Mouse (Mus musculus) neural tube, embryonic 13.5 days (tissue): ENCODE data around the gene Gpr88. TPM values are rescaled to one million over a fixed set of nuclear protein-coding genes. Genes with fewer than 3 reads are reported as not detected.

Experiments used
- ATAC-seq: fragments of 200-750 bp; cut with Nextera tagmentation; 2 replicates; pipeline ENCODE4 v1.8.0; 2017; ENCODE audit warnings: low read depth, mild to moderate bottlenecking, moderate TSS enrichment, moderate library complexity
- H3K27ac ChIP-seq: fragments of 300-500 bp; sonication (generic); replicated peaks from 2 replicates; pipeline ENCODE4 v1.5.1; 2015; ENCODE audit warnings: moderate library complexity, mild to moderate bottlenecking, inconsistent platforms
- H3K27me3 ChIP-seq: fragments of 300-500 bp; sonication (generic); 2 replicates; pipeline ENCODE4 v1.6.1; 2015; ENCODE audit warnings: mild to moderate bottlenecking, inconsistent platforms
- H3K36me3 ChIP-seq: fragments of 300-500 bp; sonication (generic); 2 replicates; pipeline ENCODE4 v1.6.1; 2015; ENCODE audit warnings: mild to moderate bottlenecking, inconsistent platforms
- H3K4me1 ChIP-seq: fragments of 300-500 bp; sonication (generic); replicated peaks from 2 replicates; pipeline ENCODE4 v1.6.1; 2015; ENCODE audit warnings: inconsistent platforms
- H3K4me2 ChIP-seq: fragments of 300-500 bp; sonication (generic); 2 replicates; pipeline ENCODE4 v1.6.1; 2015; ENCODE audit warnings: inconsistent platforms, mild to moderate bottlenecking, moderate library complexity
- H3K4me3 ChIP-seq: fragments of 300-500 bp; sonication (generic); 2 replicates; pipeline ENCODE4 v1.5.1; 2015; ENCODE audit warnings: mild to moderate bottlenecking, inconsistent platforms
- H3K9ac ChIP-seq: fragments of 300-500 bp; sonication (generic); 2 replicates; pipeline ENCODE4 v1.6.1; 2015; ENCODE audit warnings: moderate library complexity, mild to moderate bottlenecking, inconsistent platforms
- H3K9me3 ChIP-seq: fragments of 300-500 bp; sonication (generic); 2 replicates; pipeline ENCODE4 v1.6.1; 2016; ENCODE audit warnings: inconsistent platforms
- WGBS: fragments of 180-500 bp; shearing (Covaris S2); methylation state at CpG from one replicate; pipeline ENCODE4 v1.1.7; 2015; 5-methylcytosine and 5-hydroxymethylcytosine counted together
- polyA plus RNA-seq: library from polyadenylated mRNA; unstranded; fragments of >200 nt; fragmentation: Nextera tagmentation; extraction: Ambion mirVana; gene quantifications from 2 replicates; pipeline ENCODE4 v1.2.1, GENCODE M21; 2015

Gpr88 gene
- 1.7 and 2.8 TPM in 2 replicates for polyA plus RNA-seq

GRCm38 (mm10) chr3:116253077-116253531 lies at the start of gene Gpr88:
TSS of gene Gpr88 (minus strand) at chr3:116253503.
- WGBS: 2% methylated on average over 9 of the region's 9 CpGs
- ATAC-seq: peak; percentile 75
- H3K9me3 ChIP-seq: no peaks in the 10 kb centered on the region
- peaks cover 33% of the 10 kb centered on the region for H3K4me1 ChIP-seq
- H3K4me2 ChIP-seq: peak within 1 kb of the TSS; percentile 100
- peaks cover 53% of the 10 kb centered on the region for H3K27me3 ChIP-seq
- H3K9ac ChIP-seq: peak within 1 kb of the TSS; percentile 69
- H3K27ac ChIP-seq: peak within 1 kb of the TSS; percentile 25
- peak within 1 kb of the TSS; percentile 59 for H3K4me3 ChIP-seq
- no peaks in the 10 kb centered on the region for H3K36me3 ChIP-seq

GRCm38 (mm10) chr3:116302581-116302980 lies 49.3 kb upstream of the Gpr88 start:
- no peak for ATAC-seq
- peaks cover 30% of the 10 kb centered on the region for H3K36me3 ChIP-seq
- WGBS: 98% methylated on average over 7 of the region's 7 CpGs
- H3K27me3 ChIP-seq: no peaks in the 10 kb centered on the region
- H3K9ac ChIP-seq: no peak overlapping the region
- no peak overlapping the region for H3K27ac ChIP-seq
- no peak overlapping the region for H3K4me2 ChIP-seq
- no peaks in the 10 kb centered on the region for H3K4me1 ChIP-seq
- no peaks in the 10 kb centered on the region for H3K9me3 ChIP-seq
- no peak overlapping the region for H3K4me3 ChIP-seq

GRCm38 (mm10) chr3:116301754-116302153 lies 48.5 kb upstream of the Gpr88 start:
- WGBS: 85% methylated on average over 6 of the region's 6 CpGs
- H3K4me3 ChIP-seq: no peak overlapping the region

GRCm38 (mm10) chr3:116298727-116299126 lies 45.4 kb upstream of the Gpr88 start:
- Histone ChIP-seq H3K9ac (no peak overlapping the region), H3K36me3 (peaks cover 31% of the 10 kb centered on the region), H3K4me1 (no peaks in the 10 kb centered on the region), H3K4me2 (no peak overlapping the region), H3K27ac (no peak overlapping the region), H3K27me3 (no peaks in the 10 kb centered on the region), H3K9me3 (no peaks in the 10 kb centered on the region), H3K4me3 (no peak overlapping the region)
- WGBS: 90% methylated on average over 10 of the region's 10 CpGs
- no peak for ATAC-seq

More at GRCm38 (mm10) chr3:116301754-116302153, 48.5 kb upstream of the Gpr88 start:
- H3K4me2 ChIP-seq: no peak overlapping the region
- no peaks in the 10 kb centered on the region for H3K9me3 ChIP-seq
- H3K9ac ChIP-seq: no peak overlapping the region
- no peaks in the 10 kb centered on the region for H3K4me1 ChIP-seq
- H3K27ac ChIP-seq: no peak overlapping the region
- H3K36me3 ChIP-seq: peaks cover 35% of the 10 kb centered on the region
- no peak for ATAC-seq
- H3K27me3 ChIP-seq: no peaks in the 10 kb centered on the region

GRCm38 (mm10) chr3:116298003-116298402 lies 44.7 kb upstream of the Gpr88 start:
- Histone ChIP-seq H3K27me3 (no peaks in the 10 kb centered on the region), H3K9ac (no peak overlapping the region), H3K36me3 (peaks cover 34% of the 10 kb centered on the region), H3K4me2 (no peak overlapping the region), H3K9me3 (no peaks in the 10 kb centered on the region), H3K4me1 (no peaks in the 10 kb centered on the region), H3K27ac (no peak overlapping the region), H3K4me3 (no peak overlapping the region)
- ATAC-seq: no peak
- 89% methylated on average over 8 of the region's 8 CpGs for WGBS

- no peak overlapping the region for H3K9ac ChIP-seq
- ATAC-seq: no peak
- H3K4me3 ChIP-seq: no peak overlapping the region
- H3K4me2 ChIP-seq: no peak overlapping the region
- H3K9me3 ChIP-seq: no peaks in the 10 kb centered on the region
- no peaks in the 10 kb centered on the region for H3K27me3 ChIP-seq
- peaks cover 37% of the 10 kb centered on the region for H3K36me3 ChIP-seq
- 95% methylated on average over 7 of the region's 7 CpGs for WGBS
- H3K27ac ChIP-seq: no peak overlapping the region
- H3K4me1 ChIP-seq: no peaks in the 10 kb centered on the region
Measured at GRCm38 (mm10) chr3:116297170-116297569, 43.9 kb upstream of the Gpr88 start.

- H3K27ac ChIP-seq: no peak overlapping the region
- H3K4me1 ChIP-seq: no peaks in the 10 kb centered on the region
Measured at GRCm38 (mm10) chr3:116290041-116290815, 36.9 kb upstream of the Gpr88 start.

GRCm38 (mm10) chr3:116288833-116289232 lies 35.5 kb upstream of the Gpr88 start:
- H3K4me3 ChIP-seq: no peak overlapping the region
- H3K9ac ChIP-seq: no peak overlapping the region
- H3K36me3 ChIP-seq: peaks cover 25% of the 10 kb centered on the region
- no peak for ATAC-seq
- peaks cover 8% of the 10 kb centered on the region for H3K4me1 ChIP-seq
- no peaks in the 10 kb centered on the region for H3K9me3 ChIP-seq
- no peak overlapping the region for H3K27ac ChIP-seq
- WGBS: 87% methylated on average over 6 of the region's 6 CpGs
- H3K27me3 ChIP-seq: no peaks in the 10 kb centered on the region
- no peak overlapping the region for H3K4me2 ChIP-seq

More at GRCm38 (mm10) chr3:116290041-116290815, 36.9 kb upstream of the Gpr88 start:
- H3K36me3 ChIP-seq: peaks cover 34% of the 10 kb centered on the region
- H3K9ac ChIP-seq: no peak overlapping the region
- no peaks in the 10 kb centered on the region for H3K27me3 ChIP-seq
- WGBS: 85% methylated on average over 9 of the region's 9 CpGs
- H3K4me3 ChIP-seq: no peak overlapping the region
- no peak for ATAC-seq
- H3K4me2 ChIP-seq: no peak overlapping the region
- H3K9me3 ChIP-seq: no peaks in the 10 kb centered on the region

GRCm38 (mm10) chr3:116284735-116285134 lies 31.4 kb upstream of the Gpr88 start:
- no peaks in the 10 kb centered on the region; the same call in 1 of the 2 replicates for H3K36me3 ChIP-seq
- no peak for ATAC-seq
- no peak overlapping the region for H3K9ac ChIP-seq
- no peak overlapping the region for H3K4me3 ChIP-seq
- no peak overlapping the region for H3K4me2 ChIP-seq
- 77% methylated on average over 4 of the region's 4 CpGs for WGBS
- H3K27me3 ChIP-seq: no peaks in the 10 kb centered on the region
- no peaks in the 10 kb centered on the region for H3K9me3 ChIP-seq
- peaks cover 9% of the 10 kb centered on the region for H3K4me1 ChIP-seq
- H3K27ac ChIP-seq: no peak overlapping the region

- H3K4me2 ChIP-seq: no peak overlapping the region
- H3K36me3 ChIP-seq: no peaks in the 10 kb centered on the region; the same call in 1 of the 2 replicates
- ATAC-seq: no peak
- 17% methylated on average over 2 of the region's 2 CpGs for WGBS
- H3K4me1 ChIP-seq: peaks cover 9% of the 10 kb centered on the region
- H3K9me3 ChIP-seq: no peaks in the 10 kb centered on the region
- no peak overlapping the region for H3K9ac ChIP-seq
- H3K4me3 ChIP-seq: no peak overlapping the region
- H3K27ac ChIP-seq: no peak overlapping the region
- H3K27me3 ChIP-seq: no peaks in the 10 kb centered on the region
Measured at GRCm38 (mm10) chr3:116283996-116284395, 30.7 kb upstream of the Gpr88 start.

GRCm38 (mm10) chr3:116281663-116282062 lies 28.4 kb upstream of the Gpr88 start:
- Histone ChIP-seq H3K27me3 (no peaks in the 10 kb centered on the region), H3K9me3 (no peaks in the 10 kb centered on the region), H3K36me3 (no peaks in the 10 kb centered on the region; the same call in 1 of the 2 replicates), H3K27ac (no peak overlapping the region), H3K9ac (no peak overlapping the region), H3K4me3 (no peak overlapping the region), H3K4me1 (peaks cover 9% of the 10 kb centered on the region), H3K4me2 (no peak overlapping the region)
- ATAC-seq: no peak; the same call in 1 of the 2 replicates
- 91% methylated on average over 6 of the region's 6 CpGs for WGBS

GRCm38 (mm10) chr3:116277146-116277545 lies 23.8 kb upstream of the Gpr88 start:
- Histone ChIP-seq H3K9me3 (no peaks in the 10 kb centered on the region), H3K4me1 (no peaks in the 10 kb centered on the region), H3K4me2 (no peak overlapping the region), H3K27ac (0 out of 2 replicates have a peak overlapping the region, but pooled peaks have one; percentile 33), H3K27me3 (no peaks in the 10 kb centered on the region), H3K9ac (no peak overlapping the region), H3K36me3 (peaks cover 3% of the 10 kb centered on the region; the same call in 1 of the 2 replicates), H3K4me3 (no peak overlapping the region)
- no peak for ATAC-seq
- 59% methylated on average over 8 of the region's 8 CpGs for WGBS
